Mouse (Mus musculus): ENCODE data around the gene Rabif. TPM values are rescaled to one million over a fixed set of nuclear protein-coding genes. Genes with fewer than 3 reads are reported as not detected.
"Not testable (repeated sequence)": the region's sequence is repeated elsewhere in the genome, so short reads cannot be mapped to it uniquely, and the experiment has no call there.

Gene Rabif
- 24.6 TPM for polyA plus RNA-seq (2021)

DNA sequence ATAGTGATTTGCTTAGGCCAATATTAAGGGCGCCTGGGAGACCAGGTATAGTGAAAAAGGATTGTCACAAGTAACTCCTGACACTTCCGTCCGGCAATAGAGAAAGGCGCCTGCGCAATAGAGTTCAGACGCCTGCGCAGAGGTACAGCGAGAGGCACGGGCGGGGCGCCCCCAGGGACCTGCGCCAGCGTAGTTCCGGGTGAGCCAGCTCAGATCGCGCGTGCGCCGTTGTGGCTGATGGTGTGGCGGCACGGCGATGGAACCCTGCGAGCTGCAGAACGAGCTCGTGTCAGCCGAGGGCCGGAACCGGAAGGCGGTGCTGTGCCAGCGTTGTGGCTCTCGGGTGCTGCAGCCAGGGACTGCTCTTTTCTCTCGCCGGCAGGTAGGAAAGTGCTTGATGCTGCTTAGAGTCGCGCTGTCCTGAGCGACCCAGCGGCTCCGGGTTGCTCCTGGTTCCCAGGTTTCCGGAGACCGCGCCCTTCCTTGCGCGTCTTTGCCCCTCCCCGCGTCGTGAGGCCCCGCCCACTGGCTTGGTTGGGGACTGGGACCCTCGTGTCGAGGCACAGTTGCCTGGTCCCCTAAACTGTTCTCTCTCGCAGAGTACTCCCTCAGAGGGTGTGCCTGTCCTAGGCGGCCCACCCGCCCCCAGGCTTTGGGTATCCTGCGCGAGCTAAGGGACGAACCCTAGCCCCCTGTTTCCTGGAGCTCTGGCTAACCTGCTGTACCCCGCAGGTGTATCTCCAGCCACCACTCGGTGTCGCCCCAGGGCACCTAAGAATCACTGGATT, at the start of gene Rabif:
TSS of gene Rabif (plus strand) at position 221 of the 788 bp plus-strand sequence.
- TF ChIP-seq CTCF (IDR thresholded peaks at IDR 0.05) = peak; percentile 80
- ChIA-PET POLR2A (interaction anchor here (0.5 to 1.0 kb wide), 5 partner anchors 17 to 344 kb away, joined by 3 to 8 read pairs (median 3); no protein-coding TSS in a partner anchor), CTCF (interaction anchor here (0.6 to 1.6 kb wide), 9 partner anchors 10 to 130 kb away, joined by 3 to 8 read pairs (median 3); no protein-coding TSS in a partner anchor)
- in situ Hi-C loops (cut with MboI; ENCODE audit: low pct_unique_long_range_greater_than_20kb) = no loop called here
- H3K27me3 ChIP-seq = no peaks in the 10 kb centered on the region
- peak; percentile 89 for ATAC-seq
- peak; percentile 72 for DNase-seq (ENCODE audit: low read depth, low spot score)

DNA sequence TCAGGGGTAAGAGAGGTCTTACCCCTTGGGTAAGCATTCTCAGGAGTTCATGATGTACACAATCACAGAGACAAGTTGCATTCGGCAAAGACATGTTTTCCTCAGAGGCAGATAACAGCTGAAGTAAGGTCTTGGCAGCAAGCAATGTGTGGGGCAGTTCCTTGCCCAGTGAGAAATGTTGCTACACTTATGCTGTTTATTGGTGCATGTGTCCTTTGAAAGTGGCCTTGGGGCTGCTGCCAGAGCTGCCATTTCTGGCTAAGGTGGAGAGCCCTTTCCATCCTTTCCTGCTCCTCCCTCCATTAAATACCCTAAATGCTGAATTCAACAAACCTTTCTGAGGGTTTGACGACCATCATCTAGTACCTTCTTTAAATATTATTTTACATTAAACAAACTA, 49.0 kb upstream of the Rabif start:
- ChIA-PET CTCF (no interaction called here), POLR2A (no interaction called here)
- no peaks in the 10 kb centered on the region for H3K27me3 ChIP-seq
- TF ChIP-seq CTCF (IDR thresholded peaks at IDR 0.05) = no peak
- ATAC-seq (no peak), DNase-seq (ENCODE audit: low read depth, low spot score) (no peak)
- in situ Hi-C loops (cut with MboI; ENCODE audit: low pct_unique_long_range_greater_than_20kb) = no loop called here

DNA sequence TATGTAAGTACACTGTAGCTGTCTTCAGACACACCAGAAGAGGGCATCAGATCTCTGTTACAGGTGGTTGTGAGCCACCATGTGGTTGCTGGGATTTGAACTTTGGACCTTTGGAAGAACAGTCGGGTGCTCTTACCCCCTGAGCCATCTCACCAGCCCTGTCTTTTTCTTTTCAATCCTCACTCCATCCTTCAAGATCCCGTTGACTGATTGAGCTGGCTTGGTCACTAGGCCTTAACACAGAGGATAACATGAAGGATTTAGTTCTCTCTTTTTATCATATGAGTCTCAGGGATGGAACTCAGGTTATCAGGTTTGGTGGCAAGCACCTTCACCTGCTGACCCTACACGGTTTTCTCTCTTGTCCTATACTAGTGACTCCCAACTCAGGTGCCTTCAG, 45.9 kb upstream of the Rabif start:
- ATAC-seq; H3K27me3 ChIP-seq; POLR2A ChIA-PET; in situ Hi-C loops (cut with MboI; ENCODE audit: low pct_unique_long_range_greater_than_20kb); DNase-seq (ENCODE audit: low read depth, low spot score): not testable (repeated sequence)
- CTCF ChIA-PET = interaction anchor here (0.6 to 2.0 kb wide), 2 partner anchors 30 kb away, joined by 3 to 5 read pairs; no protein-coding TSS in a partner anchor

DNA sequence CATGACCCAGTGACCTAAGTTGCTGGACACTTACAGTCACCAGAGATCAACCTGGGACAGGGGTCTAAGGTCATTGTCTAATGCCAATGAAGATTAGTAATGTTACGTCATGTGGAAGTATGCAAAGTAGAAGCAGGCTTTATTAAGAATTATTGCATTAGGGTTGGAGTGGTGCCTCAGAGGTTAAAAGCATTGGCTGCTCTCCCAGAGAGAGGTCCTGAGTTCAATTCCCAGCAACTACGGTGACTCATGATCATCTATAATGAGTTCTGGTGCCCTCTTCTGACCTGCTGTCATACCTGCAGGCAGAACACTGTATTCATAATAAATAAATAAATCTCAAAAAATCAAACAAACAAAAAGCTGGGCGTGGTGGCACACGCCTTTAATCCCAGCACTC, 44.2 kb upstream of the Rabif start:
- TF ChIP-seq CTCF (IDR thresholded peaks at IDR 0.05) = peak; percentile 43
- ChIA-PET POLR2A (no interaction called here), CTCF (interaction anchor here (2.0 kb wide), 1 partner anchor 32 kb away, joined by 5 read pairs; no protein-coding TSS in a partner anchor)
- no peaks in the 10 kb centered on the region for H3K27me3 ChIP-seq
- in situ Hi-C loops (cut with MboI; ENCODE audit: low pct_unique_long_range_greater_than_20kb) = loop anchor here (5.0 kb wide), 1 partner anchor 78 kb away; no protein-coding TSS in a partner anchor
- ATAC-seq (no peak), DNase-seq (ENCODE audit: low read depth, low spot score) (no peak)

DNA sequence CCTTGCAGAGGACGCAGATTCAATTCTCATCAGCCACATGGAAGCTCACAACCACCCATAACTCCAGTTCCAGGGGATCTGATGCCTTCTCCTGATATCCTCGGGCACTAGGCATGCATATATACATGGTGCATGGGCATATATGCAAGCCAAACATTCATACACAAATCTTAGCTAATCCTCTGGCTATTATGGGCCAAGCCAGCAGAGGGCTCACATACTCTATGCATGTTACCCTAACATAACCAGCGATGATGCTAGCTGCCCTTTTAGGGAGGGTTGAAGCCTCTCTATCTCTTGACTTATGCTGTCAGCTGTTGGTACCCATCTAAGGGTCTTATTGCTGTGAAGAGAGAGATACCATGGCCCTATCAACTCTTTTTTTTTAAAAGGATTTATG, 43.5 kb upstream of the Rabif start:
- TF ChIP-seq CTCF (IDR thresholded peaks at IDR 0.05) = peak; percentile 56
- DNase-seq (ENCODE audit: low read depth, low spot score) (no peak), ATAC-seq (no peak)
- no peaks in the 10 kb centered on the region for H3K27me3 ChIP-seq
- CTCF ChIA-PET = interaction anchor here (1.2 to 1.5 kb wide), 3 partner anchors 13 to 82 kb away, joined by 3 to 7 read pairs (median 4); no protein-coding TSS in a partner anchor
- in situ Hi-C loops (cut with MboI; ENCODE audit: low pct_unique_long_range_greater_than_20kb) = loop anchor here (5.0 kb wide), 1 partner anchor 79 kb away; no protein-coding TSS in a partner anchor
- POLR2A ChIA-PET = no interaction called here

DNA sequence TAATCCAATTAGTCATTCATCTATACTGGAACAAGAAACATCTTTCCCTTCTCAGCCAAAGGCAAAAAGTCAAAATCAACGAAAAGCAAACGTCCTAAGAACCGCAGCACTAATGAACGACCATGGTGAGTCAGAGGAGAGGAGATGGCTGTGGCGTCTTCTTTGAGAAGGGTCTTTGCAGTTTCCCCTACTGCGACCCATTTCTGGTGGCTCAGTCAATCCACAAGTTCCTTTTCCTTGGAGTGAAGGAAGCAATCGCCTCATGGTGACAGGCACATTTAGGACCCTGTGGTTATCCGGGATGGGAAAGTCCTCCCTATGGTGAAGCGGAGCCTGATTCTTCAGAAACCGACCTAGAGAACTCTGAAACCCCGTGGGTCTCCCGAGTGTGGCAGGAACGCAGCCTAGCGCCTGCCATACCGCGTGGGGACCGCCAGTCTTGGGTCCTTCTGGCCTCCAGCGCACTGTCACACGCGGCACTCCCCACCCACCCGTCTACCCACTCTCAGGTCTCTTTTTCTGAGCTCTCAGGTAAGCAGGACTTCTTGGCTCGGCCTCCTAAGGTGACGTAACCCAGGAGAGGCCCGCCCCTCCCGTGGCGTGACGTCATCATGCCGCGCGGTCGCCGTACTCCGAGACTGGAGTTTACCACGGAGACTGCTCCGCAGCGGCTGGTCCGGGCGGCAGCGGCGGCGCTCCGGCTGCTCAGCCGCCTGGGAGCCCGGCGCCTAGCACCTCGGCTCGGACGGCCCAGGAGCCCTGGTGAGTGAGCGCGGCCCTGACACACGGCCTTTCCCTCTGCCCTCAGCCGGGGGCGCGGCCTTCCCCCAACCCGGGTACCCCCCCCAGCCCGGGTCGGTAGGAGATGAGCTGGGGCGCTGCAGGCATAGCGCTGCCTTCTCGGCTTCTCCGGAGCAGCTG, 39.3 kb upstream of the Rabif start, which contains the start of gene Klhl12:
TSS of gene Klhl12 (plus strand) at position 628 of the 921 bp plus-strand sequence.
- ChIA-PET CTCF (no interaction called here), POLR2A (interaction anchor here (0.6 kb wide), 1 partner anchor 41 kb away, joined by 5 read pairs; no protein-coding TSS in a partner anchor)
- no peak for TF ChIP-seq CTCF (IDR thresholded peaks at IDR 0.05)
- in situ Hi-C loops (cut with MboI; ENCODE audit: low pct_unique_long_range_greater_than_20kb) = loop anchor here (5.0 kb wide), 1 partner anchor 83 kb away; no protein-coding TSS in a partner anchor
- peak; percentile 69 for ATAC-seq
- peak; percentile 51 for DNase-seq (ENCODE audit: low read depth, low spot score)
- H3K27me3 ChIP-seq = no peaks in the 10 kb centered on the region

DNA sequence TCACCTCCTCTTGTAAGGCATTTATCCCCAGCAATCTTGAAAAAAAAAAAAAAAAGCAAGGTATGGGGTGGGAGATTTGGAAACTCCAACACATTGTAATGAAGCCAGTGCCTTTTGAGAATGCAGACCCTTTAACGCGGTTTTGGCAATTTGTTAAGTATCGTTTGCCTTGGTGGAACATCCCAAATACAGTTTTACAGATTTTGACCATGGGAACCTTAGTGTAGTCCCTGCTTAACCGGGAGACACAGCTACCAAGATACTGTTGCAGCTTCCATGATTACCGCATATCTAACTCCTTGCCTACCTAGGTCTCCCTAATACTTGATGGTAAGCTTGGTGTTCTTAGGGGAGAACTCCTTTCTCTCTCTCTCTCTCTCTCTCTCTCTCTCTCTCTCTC, 38.4 kb upstream of the Rabif start:
- ATAC-seq = no peak
- POLR2A ChIA-PET = interaction anchor here (0.5 to 0.6 kb wide), 2 partner anchors 40 kb away, joined by 3 to 5 read pairs; no protein-coding TSS in a partner anchor

DNA sequence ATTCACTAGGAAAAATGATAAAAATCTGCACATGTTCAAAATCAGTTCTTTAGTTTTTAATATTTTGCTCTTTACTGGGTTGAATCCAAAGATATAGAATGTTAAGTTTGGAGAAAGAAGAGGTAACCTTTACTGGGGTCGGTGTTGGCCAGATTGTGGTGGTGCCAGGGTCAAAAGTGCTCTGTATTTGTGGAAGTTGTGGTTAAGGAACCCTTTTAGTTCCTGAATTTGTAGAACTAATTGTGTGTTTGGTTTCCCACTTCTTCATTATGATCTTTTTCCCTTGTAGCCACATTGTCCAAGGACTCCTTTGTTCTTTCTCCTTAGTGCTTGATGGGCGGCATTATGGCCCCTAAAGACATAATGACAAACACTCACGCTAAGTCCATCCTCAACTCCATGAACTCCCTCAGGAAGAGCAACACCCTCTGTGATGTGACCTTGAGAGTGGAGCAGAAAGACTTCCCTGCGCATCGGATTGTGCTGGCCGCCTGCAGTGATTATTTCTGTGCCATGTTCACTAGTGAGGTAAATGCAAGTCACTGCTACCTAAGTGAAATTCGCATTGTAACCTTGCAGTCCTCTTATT, 36.2 kb upstream of the Rabif start:
- CTCF ChIA-PET = interaction anchor here (1.1 kb wide), 1 partner anchor 14 kb away, joined by 4 read pairs; no protein-coding TSS in a partner anchor
- TF ChIP-seq CTCF (IDR thresholded peaks at IDR 0.05) = no peak
- no peaks in the 10 kb centered on the region for H3K27me3 ChIP-seq
- POLR2A ChIA-PET = no interaction called here
- ATAC-seq (no peak), DNase-seq (ENCODE audit: low read depth, low spot score) (no peak)
- in situ Hi-C loops (cut with MboI; ENCODE audit: low pct_unique_long_range_greater_than_20kb) = no loop called here

More for the DNA sequence above, 38.4 kb upstream of the Rabif start:
- no peaks in the 10 kb centered on the region for H3K27me3 ChIP-seq
- in situ Hi-C loops (cut with MboI; ENCODE audit: low pct_unique_long_range_greater_than_20kb) = no loop called here
- CTCF ChIA-PET = no interaction called here
- DNase-seq (ENCODE audit: low read depth, low spot score) = no peak
- no peak for TF ChIP-seq CTCF (IDR thresholded peaks at IDR 0.05)

DNA sequence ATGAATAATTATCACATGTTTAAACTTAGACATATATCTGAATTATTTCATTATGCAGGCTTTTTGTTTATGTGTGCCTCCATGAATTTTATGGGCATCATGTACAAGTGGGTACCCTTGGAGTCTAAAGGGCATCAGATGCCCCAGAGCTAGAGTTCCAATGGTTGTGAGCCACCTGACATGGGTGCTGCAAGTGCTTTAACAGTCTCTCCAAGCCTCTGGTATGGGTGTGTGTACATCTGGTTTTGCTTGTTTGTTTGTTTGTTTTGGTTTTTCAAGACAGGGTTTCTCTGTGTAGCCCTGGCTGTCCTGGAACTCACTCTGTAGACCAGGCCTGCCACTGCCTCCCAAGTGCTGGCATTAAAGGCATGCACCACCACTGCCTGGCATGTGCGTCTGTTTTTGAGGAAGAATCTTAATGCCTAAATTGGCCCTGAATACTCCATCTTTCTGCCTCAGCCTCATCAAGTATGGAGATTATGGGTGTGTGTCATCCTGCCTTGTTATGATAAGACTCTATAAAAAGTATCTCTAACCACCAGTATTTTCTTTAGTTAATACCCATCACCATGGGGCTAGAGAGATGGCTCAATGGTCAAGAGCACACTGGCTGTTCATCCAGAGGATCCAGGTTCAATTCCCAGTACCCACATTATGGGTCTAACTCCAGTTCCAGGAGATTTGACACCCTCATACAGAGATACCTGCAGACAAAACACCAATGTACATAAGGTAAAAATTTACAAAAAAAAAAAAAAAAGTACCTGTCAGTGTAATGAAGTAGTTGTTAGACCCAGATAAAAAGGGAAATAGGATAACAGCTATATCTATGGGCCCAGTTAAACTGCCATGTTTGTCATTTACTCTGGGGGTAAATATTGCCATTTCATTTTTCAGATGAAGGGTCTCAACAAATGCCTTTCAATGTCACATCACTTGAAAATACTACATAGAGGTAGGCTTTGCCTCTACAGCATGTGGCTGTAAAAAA, 33.9 kb upstream of the Rabif start:
- TF ChIP-seq CTCF (IDR thresholded peaks at IDR 0.05) = no peak
- DNase-seq (ENCODE audit: low read depth, low spot score) (no peak), ATAC-seq (no peak)
- in situ Hi-C loops (cut with MboI; ENCODE audit: low pct_unique_long_range_greater_than_20kb) = no loop called here
- ChIA-PET CTCF (no interaction called here), POLR2A (no interaction called here)
- H3K27me3 ChIP-seq = no peaks in the 10 kb centered on the region
